Mouse (Mus musculus): ENCODE measurements around the gene 9330159F19Rik. TPM values are rescaled to one million over a fixed set of nuclear protein-coding genes. Genes with fewer than 3 reads are reported as not detected.

Gene 9330159F19Rik
- under 1 TPM; 0.02 to 0.41 TPM for polyA plus RNA-seq (2012; fragmentation: generic; extraction: Trizol)

DNA sequence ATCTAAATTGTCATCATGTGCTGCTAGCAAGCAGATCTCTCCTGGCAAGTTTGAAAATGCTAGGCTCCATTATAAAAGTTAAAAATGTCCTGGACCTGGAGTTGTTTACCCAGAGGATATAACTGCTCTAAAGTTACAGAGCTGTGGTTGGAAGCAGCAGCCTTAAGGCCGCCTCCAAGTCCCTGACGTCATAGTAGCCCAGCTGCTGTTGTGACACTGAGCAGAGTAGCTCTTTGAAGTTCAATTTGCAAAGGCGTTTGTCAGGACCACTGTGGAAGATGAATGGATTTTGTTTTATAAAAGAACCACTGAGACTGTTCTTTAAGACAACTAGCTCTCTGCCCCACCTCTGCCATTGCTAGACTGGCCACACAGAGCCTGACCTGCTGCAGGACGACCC, at the start of gene 9330159F19Rik:
Gene 9330159F19Rik (plus strand): TSS at position 154 of the 400 bp plus-strand sequence.

DNA sequence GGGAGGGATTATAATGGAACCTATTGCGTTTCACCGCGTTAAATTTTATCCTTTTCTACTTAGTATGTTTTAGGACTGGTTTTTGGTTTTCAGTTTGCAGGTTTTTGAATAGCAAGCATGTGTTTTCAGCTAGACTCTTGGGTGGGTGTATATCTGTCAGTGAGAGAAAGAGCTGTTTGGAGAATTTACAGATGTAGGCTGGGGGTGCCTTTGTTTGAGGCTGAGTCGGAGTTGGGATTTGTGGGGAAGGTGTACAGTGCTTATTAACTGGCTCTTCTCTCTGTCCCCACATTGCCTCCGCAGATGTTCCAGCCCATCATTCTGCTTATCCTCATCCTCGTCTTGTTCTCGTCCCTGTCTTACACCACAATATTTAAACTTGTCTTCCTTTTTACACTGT, 12.8 kb upstream of the 9330159F19Rik start, which contains the start of gene Gm49353:
Gene Gm49353 (plus strand): TSS at position 313 of the 400 bp plus-strand sequence.

Other genes with a start within 250 kb of the 9330159F19Rik start
- gene 2310057J18Rik, start 225.3 kb upstream of the 9330159F19Rik start, polyA plus RNA-seq (2012; fragmentation: generic; extraction: Trizol) = not detected
- gene Soga3, start 67.8 kb upstream of the 9330159F19Rik start, polyA plus RNA-seq (2012; fragmentation: generic; extraction: Trizol) = 1 to 10 TPM in 1 of 2 experiments, under 1 TPM in 1; 0.08 to 1.3 TPM
- gene Gm49353, start 12.7 kb upstream of the 9330159F19Rik start, polyA plus RNA-seq (2012; fragmentation: generic; extraction: Trizol) = under 1 TPM in 1 of 2 experiments, not detected in 1; 0.13 TPM
- 1 to 10 TPM in 1 of 2 experiments, under 1 TPM in 1; 0.42 to 7.2 TPM for gene Echdc1, start 101.6 kb downstream of the 9330159F19Rik start, polyA plus RNA-seq (2012; fragmentation: generic; extraction: Trizol)
- 10 to 100 TPM in 1 of 2 experiments, 1 to 10 TPM in 1; 1.3 to 25.5 TPM for gene Rnf146, start 150.8 kb downstream of the 9330159F19Rik start, polyA plus RNA-seq (2012; fragmentation: generic; extraction: Trizol)

Data from C3H10T1/2 (cell line).